Mouse (Mus musculus): ENCODE results near the gene Olfr729. TPM values are rescaled to one million over a fixed set of nuclear protein-coding genes. Genes with fewer than 3 reads are reported as not detected.

The Olfr729 gene
- not detected in 2 replicates for polyA plus RNA-seq (2015; fragmentation: Nextera tagmentation; extraction: Ambion mirVana)

GRCm38 (mm10) chr14:50152810-50153209 is at the start of gene Olfr729:
Olfr729 (minus strand) TSS chr14:50152910.
- Histone ChIP-seq H3K4me3 (no peak within 1 kb of the TSS), H3K9me3 (no peaks in the 10 kb centered on the region), H3K4me1 (no peaks in the 10 kb centered on the region), H3K27ac (no peak within 1 kb of the TSS), H3K9ac (no peak within 1 kb of the TSS), H3K27me3 (no peaks in the 10 kb centered on the region), H3K36me3 (no peaks in the 10 kb centered on the region), H3K4me2 (no peak within 1 kb of the TSS)
- no peak for ATAC-seq (ENCODE audit: borderline replicate concordance, extremely low read depth, low FRiP score, low TSS enrichment)

- H3K4me2 ChIP-seq: no peak within 1 kb of the TSS
- no peaks in the 10 kb centered on the region for H3K27me3 ChIP-seq
- 47% methylated on average over 1 of the region's 1 CpGs for WGBS
- no peaks in the 10 kb centered on the region for H3K4me1 ChIP-seq
- H3K9ac ChIP-seq: no peak within 1 kb of the TSS
- H3K27ac ChIP-seq: no peak within 1 kb of the TSS
- no peak within 1 kb of the TSS for H3K4me3 ChIP-seq
- ATAC-seq (ENCODE audit: borderline replicate concordance, extremely low read depth, low FRiP score, low TSS enrichment): no peak
- H3K9me3 ChIP-seq: no peaks in the 10 kb centered on the region
- H3K36me3 ChIP-seq: no peaks in the 10 kb centered on the region
Measured at GRCm38 (mm10) chr14:50188098-50188497, 35.4 kb upstream of the Olfr729 start, which contains the start of gene Olfr730. Olfr730 (minus strand) TSS chr14:50188198.

- no peak for ATAC-seq (ENCODE audit: borderline replicate concordance, extremely low read depth, low FRiP score, low TSS enrichment)
- Histone ChIP-seq H3K27ac (no peak within 1 kb of the TSS), H3K9me3 (no peaks in the 10 kb centered on the region)
Measured at GRCm38 (mm10) chr14:50142580-50142979, 10.1 kb downstream of the Olfr729 start, which contains the start of gene Olfr728. Olfr728 (minus strand) TSS chr14:50142680.

GRCm38 (mm10) chr14:50122886-50123285 is 29.8 kb downstream of the Olfr729 start, which contains the start of gene Olfr727:
Olfr727 (plus strand) TSS chr14:50123186.
- Histone ChIP-seq H3K27ac (no peak within 1 kb of the TSS), H3K9me3 (no peaks in the 10 kb centered on the region), H3K4me1 (no peaks in the 10 kb centered on the region), H3K27me3 (no peaks in the 10 kb centered on the region), H3K4me3 (no peak within 1 kb of the TSS), H3K36me3 (no peaks in the 10 kb centered on the region), H3K9ac (no peak within 1 kb of the TSS), H3K4me2 (no peak within 1 kb of the TSS)
- ATAC-seq (ENCODE audit: borderline replicate concordance, extremely low read depth, low FRiP score, low TSS enrichment): no peak
- 83% methylated on average over 1 of the region's 1 CpGs for WGBS

More at GRCm38 (mm10) chr14:50142580-50142979, 10.1 kb downstream of the Olfr729 start, which contains the start of gene Olfr728:
- H3K4me3 ChIP-seq: no peak within 1 kb of the TSS
- no peaks in the 10 kb centered on the region for H3K36me3 ChIP-seq
- no peaks in the 10 kb centered on the region for H3K4me1 ChIP-seq
- H3K4me2 ChIP-seq: no peak within 1 kb of the TSS
- WGBS: 90% methylated on average over 5 of the region's 5 CpGs
- no peak within 1 kb of the TSS for H3K9ac ChIP-seq
- H3K27me3 ChIP-seq: no peaks in the 10 kb centered on the region

Other genes starting within 250 kb of the Olfr729 start
- gene Olfr723, start 221.1 kb downstream of the Olfr729 start, polyA plus RNA-seq (2015; fragmentation: Nextera tagmentation; extraction: Ambion mirVana): not detected in 2 replicates
- gene Olfr724, start 189.6 kb downstream of the Olfr729 start, polyA plus RNA-seq (2015; fragmentation: Nextera tagmentation; extraction: Ambion mirVana): not detected in 2 replicates
- gene Olfr725, start 112.5 kb downstream of the Olfr729 start, polyA plus RNA-seq (2015; fragmentation: Nextera tagmentation; extraction: Ambion mirVana): not detected in 2 replicates
- not detected in 2 replicates for gene Olfr726, start 62.0 kb downstream of the Olfr729 start, polyA plus RNA-seq (2015; fragmentation: Nextera tagmentation; extraction: Ambion mirVana)
- not detected in 2 replicates for gene Olfr727, start 29.7 kb downstream of the Olfr729 start, polyA plus RNA-seq (2015; fragmentation: Nextera tagmentation; extraction: Ambion mirVana)
- not detected in 2 replicates for gene Olfr728, start 10.2 kb downstream of the Olfr729 start, polyA plus RNA-seq (2015; fragmentation: Nextera tagmentation; extraction: Ambion mirVana)
- gene Olfr730, start 35.3 kb upstream of the Olfr729 start, polyA plus RNA-seq (2015; fragmentation: Nextera tagmentation; extraction: Ambion mirVana): not detected in 2 replicates
- gene Olfr731, start 89.0 kb upstream of the Olfr729 start, polyA plus RNA-seq (2015; fragmentation: Nextera tagmentation; extraction: Ambion mirVana): not detected in 2 replicates
- gene Olfr732, start 131.3 kb upstream of the Olfr729 start, polyA plus RNA-seq (2015; fragmentation: Nextera tagmentation; extraction: Ambion mirVana): not detected in 2 replicates
- not detected in 2 replicates for gene Olfr733, start 148.6 kb upstream of the Olfr729 start, polyA plus RNA-seq (2015; fragmentation: Nextera tagmentation; extraction: Ambion mirVana)
- not detected in 2 replicates for gene Olfr734, start 173.9 kb upstream of the Olfr729 start, polyA plus RNA-seq (2015; fragmentation: Nextera tagmentation; extraction: Ambion mirVana)
- gene Olfr735, start 196.0 kb upstream of the Olfr729 start, polyA plus RNA-seq (2015; fragmentation: Nextera tagmentation; extraction: Ambion mirVana): not detected in 2 replicates
- gene Tlr11, start 205.0 kb upstream of the Olfr729 start, polyA plus RNA-seq (2015; fragmentation: Nextera tagmentation; extraction: Ambion mirVana): not detected in 2 replicates
- gene Olfr736, start 228.3 kb upstream of the Olfr729 start, polyA plus RNA-seq (2015; fragmentation: Nextera tagmentation; extraction: Ambion mirVana): not detected in 2 replicates